Mouse (Mus musculus) G1E (cell line): ENCODE results near the gene Gabarapl2.

Experiments
- CTCF ChIP-seq: IDR thresholded peaks from 2 replicates; pipeline ENCODE4 v1.5.1; 2012; ENCODE audit warnings: low read depth, low read length, inconsistent platforms, mixed read lengths
- GATA1 ChIP-seq: IDR thresholded peaks from 2 replicates; pipeline ENCODE4 v1.6.1; 2012; ENCODE audit warnings: borderline replicate concordance, low read length, inconsistent platforms, mixed read lengths

DNA sequence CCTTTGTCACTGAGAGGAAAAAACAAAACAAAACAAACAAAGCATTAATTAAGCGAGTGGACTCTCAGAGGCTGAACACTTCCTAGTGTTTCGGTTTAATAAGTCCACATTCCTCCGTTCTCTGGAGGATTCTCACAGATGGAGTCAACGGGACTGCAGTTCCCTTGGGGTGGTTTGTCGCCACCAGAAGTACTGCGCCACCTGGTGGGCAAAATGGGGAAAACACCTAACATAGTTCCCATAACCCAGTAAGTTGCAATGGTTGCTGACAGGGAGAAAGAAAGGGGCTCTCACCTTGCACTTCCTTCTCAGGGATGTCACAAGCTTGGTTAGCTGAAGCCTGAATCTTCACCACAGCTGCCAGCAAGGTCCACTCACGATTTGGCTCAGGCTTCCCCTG is 49.4 kb downstream of the Gabarapl2 start:
- TF ChIP-seq CTCF (peak; percentile 88), GATA1 (no peak)
